Mouse (Mus musculus): Measurements from ENCODE around the gene Incenp. TPM values are rescaled to one million over a fixed set of nuclear protein-coding genes. Genes with fewer than 3 reads are reported as not detected.

Gene Incenp
- total and polyA plus RNA-seq, 3 experiments: 91.0 to 216 TPM; not detected in 1

GRCm38 (mm10) chr19:9924034-9924768, 24.9 kb upstream of the Incenp start:
- H3K27ac ChIP-seq (ENCODE audit: control insufficient read depth, low read depth, low read length): no peak overlapping the region
- H3K36me3 ChIP-seq (ENCODE audit: control insufficient read depth in 1 of 2, insufficient read depth in 2 of 2, low read length in 2 of 2): peaks cover 0 to 15% of the 10 kb centered on the region in 2 experiments; a peak in 2 of 4 replicates
- no peaks in the 10 kb centered on the region for H3K9me3 ChIP-seq (replicated peaks; ENCODE audit: insufficient read depth, low read length)
- DNase-seq (ENCODE audit: low read depth, low spot score): no peak
- TF ChIP-seq TBP (IDR thresholded peaks at IDR 0.05; ENCODE audit: low read depth, low read length): no peak
- no peak for TF ChIP-seq CTCF (IDR thresholded peaks at IDR 0.05 in 2 of 3, conservative IDR thresholded peaks at IDR 0.05 in 1 of 3; ENCODE audit: control insufficient read depth in 1 of 3, insufficient read depth in 1 of 3, low read depth in 2 of 3, low read length in 3 of 3, poor library complexity in 1 of 3, severe bottlenecking in 1 of 3)
- no peak for TF ChIP-seq ELF1 (IDR thresholded peaks at IDR 0.05; ENCODE audit: low read depth, low read length)
- no peak for TF ChIP-seq GABPA (IDR thresholded peaks at IDR 0.05; ENCODE audit: low read depth, low read length)
- TF ChIP-seq CHD2 (IDR thresholded peaks at IDR 0.05; ENCODE audit: low read length): no peak
- TF ChIP-seq ZKSCAN1 (IDR thresholded peaks at IDR 0.05; ENCODE audit: low read depth, low read length): no peak
- TF ChIP-seq TCF12 (IDR thresholded peaks at IDR 0.05; ENCODE audit: low read depth, low read length): no peak
- TF ChIP-seq MYB (IDR thresholded peaks at IDR 0.05; ENCODE audit: low read depth, low read length): no peak
- no peak for TF ChIP-seq RCOR1 (IDR thresholded peaks at IDR 0.05; ENCODE audit: low read depth, low read length)
- TF ChIP-seq POLR2AphosphoS5 (IDR thresholded peaks at IDR 0.05; ENCODE audit: borderline replicate concordance, low read depth, low read length): no peak
- no peak for TF ChIP-seq MYC (IDR thresholded peaks at IDR 0.05; ENCODE audit: low read depth, low read length)
- no peak for TF ChIP-seq E2F4 (IDR thresholded peaks at IDR 0.05; ENCODE audit: borderline replicate concordance, low read depth, low read length)
- TF ChIP-seq ZMIZ1 (IDR thresholded peaks at IDR 0.05; ENCODE audit: low read depth, low read length): no peak
- TF ChIP-seq USF1 (IDR thresholded peaks at IDR 0.05; ENCODE audit: low read depth, low read length): no peak
- no peak for TF ChIP-seq JUND (IDR thresholded peaks at IDR 0.05; ENCODE audit: low read depth, low read length)
- no peak for TF ChIP-seq SIN3A (IDR thresholded peaks at IDR 0.05; ENCODE audit: low read length)
- TF ChIP-seq ETS1 (IDR thresholded peaks at IDR 0.05; ENCODE audit: low read depth, low read length): no peak
- H3K27me3 ChIP-seq (ENCODE audit: control insufficient read depth in 1 of 2, insufficient read depth in 2 of 2, low read length in 2 of 2): peaks cover 0 to 3% of the 10 kb centered on the region in 2 experiments; a peak in 2 of 4 replicates
- H3K9ac ChIP-seq (ENCODE audit: control insufficient read depth, low read depth, low read length, poor library complexity, severe bottlenecking): no peak overlapping the region
- H3K4me1 ChIP-seq (ENCODE audit: control insufficient read depth in 1 of 2, insufficient read depth in 2 of 2, low read length in 2 of 2): peaks cover 5 to 6% of the 10 kb centered on the region in 2 experiments; a peak in 3 of 4 replicates
- no peaks in the 10 kb centered on the region for H3K79me2 ChIP-seq (ENCODE audit: control insufficient read depth, insufficient read depth, low read length, poor library complexity)
- no peak overlapping the region for H3K4me3 ChIP-seq (ENCODE audit: control insufficient read depth in 1 of 2, insufficient read depth in 1 of 2, low read depth in 2 of 2, low read length in 2 of 2)

DNA sequence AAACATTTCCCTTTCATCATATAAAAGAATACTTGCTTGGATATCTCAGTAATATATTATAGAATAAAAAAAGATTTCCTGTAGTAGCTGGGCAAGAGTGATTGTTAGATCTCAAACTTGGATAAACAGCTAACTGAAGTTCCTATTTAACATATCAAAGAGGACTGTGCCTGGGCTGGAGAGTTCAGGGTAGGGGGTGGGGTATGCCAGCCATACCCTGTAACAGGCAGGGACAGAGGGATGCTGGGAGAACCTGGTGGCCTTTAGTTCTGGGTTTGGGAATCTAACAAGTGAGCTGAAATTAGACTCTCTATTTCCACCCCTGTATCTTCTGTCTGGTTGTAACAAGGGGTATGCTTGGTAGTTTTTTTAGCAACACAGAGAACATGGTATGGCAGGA, 23.7 kb upstream of the Incenp start:
- TF ChIP-seq ETS1 (IDR thresholded peaks at IDR 0.05; ENCODE audit: low read depth, low read length) (no peak), BHLHE40 (IDR thresholded peaks at IDR 0.05; ENCODE audit: borderline replicate concordance, low read depth, low read length) (no peak), MAFK (IDR thresholded peaks at IDR 0.05; ENCODE audit: borderline replicate concordance, low read depth, low read length) (no peak)
- no peaks in the 10 kb centered on the region for H3K79me2 ChIP-seq (ENCODE audit: control insufficient read depth, insufficient read depth, low read length, poor library complexity)

More for the DNA sequence above, 23.7 kb upstream of the Incenp start:
- H3K27ac ChIP-seq (ENCODE audit: control insufficient read depth, low read depth, low read length): no peak overlapping the region
- no peak overlapping the region for H3K9ac ChIP-seq (ENCODE audit: control insufficient read depth, low read depth, low read length, poor library complexity, severe bottlenecking)
- H3K9me3 ChIP-seq (replicated peaks; ENCODE audit: insufficient read depth, low read length): no peaks in the 10 kb centered on the region
- peaks cover 0 to 3% of the 10 kb centered on the region in 2 experiments; a peak in 2 of 4 replicates for H3K27me3 ChIP-seq (ENCODE audit: control insufficient read depth in 1 of 2, insufficient read depth in 2 of 2, low read length in 2 of 2)
- no peak overlapping the region for H3K4me3 ChIP-seq (ENCODE audit: control insufficient read depth in 1 of 2, insufficient read depth in 1 of 2, low read depth in 2 of 2, low read length in 2 of 2)
- peaks cover 0 to 15% of the 10 kb centered on the region in 2 experiments; a peak in 2 of 4 replicates for H3K36me3 ChIP-seq (ENCODE audit: control insufficient read depth in 1 of 2, insufficient read depth in 2 of 2, low read length in 2 of 2)
- no peak for DNase-seq (ENCODE audit: low read depth, low spot score)
- peaks cover 5 to 6% of the 10 kb centered on the region in 2 experiments; a peak in 3 of 4 replicates for H3K4me1 ChIP-seq (ENCODE audit: control insufficient read depth in 1 of 2, insufficient read depth in 2 of 2, low read length in 2 of 2)
